Mouse (Mus musculus) liver, embryonic 14.5 days (tissue): ENCODE results near the gene Hectd1.

Experiments used
- CTCF ChIP-seq: IDR thresholded peaks from 2 replicates; pipeline ENCODE4 v1.5.1; 2016; ENCODE audit warnings: antibody characterized with exemption, low read depth, control low read depth
- EP300 ChIP-seq: IDR thresholded peaks from 2 replicates; pipeline ENCODE4 v1.6.1; 2016; ENCODE audit warnings: antibody characterized with exemption, low read depth

- no peak for TF ChIP-seq CTCF
- no peak for TF ChIP-seq EP300
These were observed 133.2 kb downstream of the Hectd1 start for GRCm38 (mm10) chr12:51696157-51696556.
